Mouse (Mus musculus) heart, embryonic 13.5 days (tissue): Measurements from ENCODE around the gene Ina. TPM values are rescaled to one million over a fixed set of nuclear protein-coding genes. Genes with fewer than 3 reads are reported as not detected.
A peak's percentile ranks its signal among the peaks of the same experiment; 100 is the strongest.

ENCODE experiments used
- ATAC-seq: fragments of 200-750 bp; cut with Nextera tagmentation; 2 replicates; pipeline ENCODE4 v1.8.0; 2017; ENCODE audit warnings: moderate TSS enrichment; ENCODE audit not compliant: insufficient number of reproducible peaks, low FRiP score, low TSS enrichment; ENCODE audit errors: extremely low read depth
- H3K27ac ChIP-seq: fragments of 300-500 bp; sonication (generic); replicated peaks from 2 replicates; pipeline ENCODE4 v1.5.1; 2015; ENCODE audit warnings: moderate library complexity, mild to moderate bottlenecking, inconsistent platforms
- H3K27me3 ChIP-seq: fragments of 300-500 bp; sonication (generic); replicated peaks from 2 replicates; pipeline ENCODE4 v1.6.1; 2015; ENCODE audit warnings: mild to moderate bottlenecking, inconsistent platforms
- H3K36me3 ChIP-seq: fragments of 300-500 bp; sonication (generic); 2 replicates; pipeline ENCODE4 v1.6.1; 2015; ENCODE audit warnings: mild to moderate bottlenecking, inconsistent platforms
- H3K4me1 ChIP-seq: fragments of 300-500 bp; sonication (generic); 2 replicates; pipeline ENCODE4 v1.6.1; 2015; ENCODE audit warnings: inconsistent platforms
- H3K4me2 ChIP-seq: fragments of 300-500 bp; sonication (generic); 2 replicates; pipeline ENCODE4 v1.6.1; 2015; ENCODE audit warnings: inconsistent platforms, mild to moderate bottlenecking, moderate library complexity
- H3K4me3 ChIP-seq: fragments of 300-500 bp; sonication (generic); 2 replicates; pipeline ENCODE4 v1.5.1; 2015; ENCODE audit warnings: moderate library complexity, mild to moderate bottlenecking, inconsistent platforms
- H3K9ac ChIP-seq: fragments of 300-500 bp; sonication (generic); 2 replicates; pipeline ENCODE4 v1.6.1; 2015; ENCODE audit warnings: inconsistent platforms, mild to moderate bottlenecking, moderate library complexity
- H3K9me3 ChIP-seq: fragments of 300-500 bp; sonication (generic); 2 replicates; pipeline ENCODE4 v1.6.1; 2016; ENCODE audit warnings: inconsistent platforms
- WGBS: fragments of 180-500 bp; shearing (Covaris S2); methylation state at CpG from one replicate; pipeline ENCODE4 v1.1.7; 2015; ENCODE audit warnings: mixed read lengths; 5-methylcytosine and 5-hydroxymethylcytosine counted together
- polyA plus RNA-seq: library from polyadenylated mRNA; unstranded; fragments of >200 nt; fragmentation: Nextera tagmentation; extraction: Ambion mirVana; gene quantifications from 2 replicates; pipeline ENCODE4 v1.2.1, GENCODE M21; 2015

The Ina gene
- polyA plus RNA-seq, 1 experiment from 2014 or later = 0.52 TPM

DNA sequence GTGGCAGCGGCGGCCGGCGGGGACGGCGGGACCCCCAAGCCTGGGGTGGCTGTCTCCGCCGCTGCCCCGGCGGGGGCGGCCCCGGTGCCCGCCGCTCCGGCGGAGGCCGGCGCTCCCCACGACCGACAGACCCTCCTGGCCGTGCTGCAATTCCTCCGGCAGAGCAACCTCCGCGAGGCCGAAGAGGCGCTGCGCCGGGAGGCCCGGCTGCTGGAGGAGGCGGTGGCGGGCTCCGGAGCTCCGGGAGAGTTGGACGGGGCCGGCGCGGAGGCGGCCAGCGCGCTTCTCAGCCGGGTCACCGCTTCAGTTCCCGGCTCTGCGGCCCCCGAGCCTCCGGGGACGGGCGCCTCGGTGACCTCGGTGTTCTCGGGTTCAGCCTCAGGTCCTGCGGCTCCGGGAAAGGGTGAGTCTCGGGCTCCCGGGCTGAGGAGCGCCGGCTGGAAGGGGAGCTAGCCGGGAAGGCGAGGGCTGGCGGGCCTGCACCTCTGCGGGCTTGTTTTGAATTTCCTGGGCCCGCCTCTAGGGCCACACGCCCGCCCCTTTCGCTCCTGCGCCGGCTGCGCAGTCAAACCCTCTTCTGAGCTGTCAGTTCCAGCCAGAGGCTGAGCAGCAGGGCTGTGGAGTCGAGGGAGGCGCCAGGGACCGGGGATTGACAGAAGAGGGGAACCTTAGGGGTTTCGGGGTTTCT lies 53.6 kb downstream of the Ina start:
- Histone ChIP-seq H3K9me3 (no peaks in the 10 kb centered on the region), H3K27ac (peak overlapping the region; percentile 90), H3K36me3 (peaks cover 30% of the 10 kb centered on the region), H3K27me3 (no peaks in the 10 kb centered on the region), H3K4me1 (peaks cover 17% of the 10 kb centered on the region), H3K4me2 (peak overlapping the region; percentile 88), H3K4me3 (peak overlapping the region; percentile 96), H3K9ac (peak overlapping the region; percentile 97)
- peak; percentile 90 for ATAC-seq
- WGBS = under 1% methylated on average over 72 of the region's 72 CpGs

Other genes with a start within 250 kb of the Ina start
- 102 and 124 TPM in 2 replicates for gene Nt5c2, start 455 bp downstream of the Ina start, polyA plus RNA-seq
- 10.2 and 10.3 TPM in 2 replicates for gene Pcgf6, start 36.2 kb downstream of the Ina start, polyA plus RNA-seq
- gene Taf5, start 53.0 kb downstream of the Ina start, polyA plus RNA-seq = 3.3 TPM in 2 replicates
- 2,381 and 2,562 TPM in 2 replicates for gene Usmg5, start 75.9 kb downstream of the Ina start, polyA plus RNA-seq
- gene Pdcd11, start 76.1 kb downstream of the Ina start, polyA plus RNA-seq = 5.3 and 5.4 TPM in 2 replicates
- gene Calhm2, start 123.6 kb downstream of the Ina start, polyA plus RNA-seq = 5.2 and 6.0 TPM in 2 replicates
- gene Calhm1, start 129.6 kb downstream of the Ina start, polyA plus RNA-seq = not detected in 2 replicates
- gene Calhm3, start 143.1 kb downstream of the Ina start, polyA plus RNA-seq = not detected in 2 replicates
- 1.8 and 2.1 TPM in 2 replicates for gene Neurl1a, start 164.1 kb downstream of the Ina start, polyA plus RNA-seq